Mouse (Mus musculus): Measurements from ENCODE around the gene Igf2. TPM values are rescaled to one million over a fixed set of nuclear protein-coding genes. Genes with fewer than 3 reads are reported as not detected.

Gene Igf2
- polyA plus RNA-seq, 1 experiment from 2014 or later = 536 TPM

GRCm38 (mm10) chr7:142658681-142659180 lies 7.9 kb downstream of the Igf2 start:
- WGBS = 0% methylated on average over 40 of the region's 40 CpGs
- H3K9ac ChIP-seq = peak overlapping the region; percentile 51
- ATAC-seq (ENCODE audit: borderline replicate concordance, extremely low read depth, low FRiP score, low TSS enrichment) = peak; percentile 19; the same call in 1 of the 2 replicates
- peaks cover 8% of the 10 kb centered on the region for H3K36me3 ChIP-seq
- H3K4me3 ChIP-seq = peak overlapping the region; percentile 46
- peaks cover 41% of the 10 kb centered on the region for H3K4me1 ChIP-seq
- no peaks in the 10 kb centered on the region for H3K9me3 ChIP-seq
- peaks cover 99% of the 10 kb centered on the region for H3K27me3 ChIP-seq
- peak overlapping the region; percentile 76 for H3K4me2 ChIP-seq
- H3K27ac ChIP-seq = peak overlapping the region; percentile 90

- Histone ChIP-seq H3K4me3 (peak overlapping the region; percentile 46), H3K9ac (peak overlapping the region; percentile 51), H3K27me3 (peaks cover 97% of the 10 kb centered on the region), H3K27ac (peak overlapping the region; percentile 90), H3K36me3 (peaks cover 9% of the 10 kb centered on the region), H3K4me2 (peak overlapping the region; percentile 76), H3K9me3 (no peaks in the 10 kb centered on the region), H3K4me1 (peaks cover 37% of the 10 kb centered on the region)
- ATAC-seq (ENCODE audit: borderline replicate concordance, extremely low read depth, low FRiP score, low TSS enrichment) = no peak; the same call in 1 of the 2 replicates
- 1% methylated on average over 34 of the region's 34 CpGs for WGBS
These were observed 8.6 kb downstream of the Igf2 start for GRCm38 (mm10) chr7:142657821-142658614.

- 10% methylated on average over 9 of the region's 9 CpGs for WGBS
- peaks cover 93% of the 10 kb centered on the region for H3K27me3 ChIP-seq
- H3K36me3 ChIP-seq = peaks cover 11% of the 10 kb centered on the region
- ATAC-seq (ENCODE audit: borderline replicate concordance, extremely low read depth, low FRiP score, low TSS enrichment) = peak; percentile 55
- H3K9ac ChIP-seq = peak overlapping the region; percentile 51
- peak overlapping the region; percentile 76 for H3K4me2 ChIP-seq
- peaks cover 37% of the 10 kb centered on the region for H3K4me1 ChIP-seq
- H3K9me3 ChIP-seq = no peaks in the 10 kb centered on the region
- peak overlapping the region; percentile 90 for H3K27ac ChIP-seq
- peak overlapping the region; percentile 46 for H3K4me3 ChIP-seq
These were observed 9.2 kb downstream of the Igf2 start for GRCm38 (mm10) chr7:142657341-142657791.

GRCm38 (mm10) chr7:142656055-142656454 lies 10.6 kb downstream of the Igf2 start:
- H3K4me3 ChIP-seq = peak overlapping the region; percentile 46
- peaks cover 37% of the 10 kb centered on the region for H3K4me1 ChIP-seq
- H3K4me2 ChIP-seq = peak overlapping the region; percentile 76
- H3K9ac ChIP-seq = peak overlapping the region; percentile 49; the same call in 1 of the 2 replicates
- 51% methylated on average over 4 of the region's 4 CpGs for WGBS
- ATAC-seq (ENCODE audit: borderline replicate concordance, extremely low read depth, low FRiP score, low TSS enrichment) = no peak
- H3K9me3 ChIP-seq = no peaks in the 10 kb centered on the region
- peaks cover 11% of the 10 kb centered on the region for H3K36me3 ChIP-seq
- no peak overlapping the region for H3K27ac ChIP-seq
- H3K27me3 ChIP-seq = peaks cover 80% of the 10 kb centered on the region

GRCm38 (mm10) chr7:142655633-142656032 lies 11.0 kb downstream of the Igf2 start:
- peak overlapping the region; percentile 46 for H3K4me3 ChIP-seq
- peaks cover 33% of the 10 kb centered on the region for H3K4me1 ChIP-seq
- H3K9me3 ChIP-seq = no peaks in the 10 kb centered on the region
- H3K36me3 ChIP-seq = peaks cover 11% of the 10 kb centered on the region
- H3K9ac ChIP-seq = peak overlapping the region; percentile 4; the same call in 1 of the 2 replicates
- no peak overlapping the region for H3K27ac ChIP-seq
- no peak for ATAC-seq (ENCODE audit: borderline replicate concordance, extremely low read depth, low FRiP score, low TSS enrichment)
- WGBS = 21% methylated on average over 11 of the region's 11 CpGs
- peaks cover 76% of the 10 kb centered on the region for H3K27me3 ChIP-seq
- peak overlapping the region; percentile 76 for H3K4me2 ChIP-seq

GRCm38 (mm10) chr7:142653726-142654125 lies 12.9 kb downstream of the Igf2 start:
- Histone ChIP-seq H3K27me3 (peaks cover 56% of the 10 kb centered on the region), H3K36me3 (peaks cover 11% of the 10 kb centered on the region), H3K9me3 (no peaks in the 10 kb centered on the region), H3K4me3 (no peak overlapping the region), H3K4me1 (peaks cover 14% of the 10 kb centered on the region; the same call in 1 of the 2 replicates), H3K27ac (no peak overlapping the region), H3K4me2 (no peak overlapping the region), H3K9ac (no peak overlapping the region)
- no peak for ATAC-seq (ENCODE audit: borderline replicate concordance, extremely low read depth, low FRiP score, low TSS enrichment)
- 24% methylated on average over 18 of the region's 18 CpGs for WGBS

GRCm38 (mm10) chr7:142646676-142647075 lies 19.9 kb downstream of the Igf2 start:
- no peak overlapping the region for H3K9ac ChIP-seq
- 27% methylated on average over 6 of the region's 6 CpGs for WGBS

GRCm38 (mm10) chr7:142645045-142645444 lies 21.6 kb downstream of the Igf2 start:
- H3K27me3 ChIP-seq = no peaks in the 10 kb centered on the region
- H3K36me3 ChIP-seq = no peaks in the 10 kb centered on the region
- 7% methylated on average over 5 of the region's 5 CpGs for WGBS
- H3K4me1 ChIP-seq = peaks cover 2% of the 10 kb centered on the region; the same call in 1 of the 2 replicates
- ATAC-seq (ENCODE audit: borderline replicate concordance, extremely low read depth, low FRiP score, low TSS enrichment) = no peak
- no peak overlapping the region for H3K9ac ChIP-seq
- no peak overlapping the region for H3K4me2 ChIP-seq
- no peak overlapping the region for H3K4me3 ChIP-seq
- H3K9me3 ChIP-seq = no peaks in the 10 kb centered on the region
- no peak overlapping the region for H3K27ac ChIP-seq

More at GRCm38 (mm10) chr7:142646676-142647075, 19.9 kb downstream of the Igf2 start:
- Histone ChIP-seq H3K4me3 (no peak overlapping the region), H3K27ac (no peak overlapping the region), H3K27me3 (no peaks in the 10 kb centered on the region), H3K9me3 (no peaks in the 10 kb centered on the region), H3K4me1 (peaks cover 2% of the 10 kb centered on the region; the same call in 1 of the 2 replicates), H3K4me2 (no peak overlapping the region), H3K36me3 (no peaks in the 10 kb centered on the region)
- no peak for ATAC-seq (ENCODE audit: borderline replicate concordance, extremely low read depth, low FRiP score, low TSS enrichment)

GRCm38 (mm10) chr7:142636178-142636577 lies 30.4 kb downstream of the Igf2 start:
- H3K9me3 ChIP-seq = no peaks in the 10 kb centered on the region
- no peak for ATAC-seq (ENCODE audit: borderline replicate concordance, extremely low read depth, low FRiP score, low TSS enrichment)
- no peak overlapping the region for H3K9ac ChIP-seq
- H3K4me3 ChIP-seq = no peak overlapping the region
- H3K4me2 ChIP-seq = no peak overlapping the region
- no peaks in the 10 kb centered on the region for H3K36me3 ChIP-seq
- 0 out of 2 replicates have a peak, but pooled peaks cover 4% of the 10 kb centered on the region for H3K4me1 ChIP-seq
- H3K27ac ChIP-seq = no peak overlapping the region
- no peaks in the 10 kb centered on the region for H3K27me3 ChIP-seq

GRCm38 (mm10) chr7:142630691-142631090 lies 35.9 kb downstream of the Igf2 start:
- H3K27ac ChIP-seq = no peak overlapping the region
- no peaks in the 10 kb centered on the region for H3K9me3 ChIP-seq
- no peaks in the 10 kb centered on the region for H3K4me1 ChIP-seq
- 71% methylated on average over 10 of the region's 10 CpGs for WGBS
- no peaks in the 10 kb centered on the region for H3K27me3 ChIP-seq
- H3K4me2 ChIP-seq = no peak overlapping the region
- no peak overlapping the region for H3K9ac ChIP-seq
- no peak for ATAC-seq (ENCODE audit: borderline replicate concordance, extremely low read depth, low FRiP score, low TSS enrichment)
- no peaks in the 10 kb centered on the region for H3K36me3 ChIP-seq
- H3K4me3 ChIP-seq = no peak overlapping the region

GRCm38 (mm10) chr7:142629806-142630205 lies 36.8 kb downstream of the Igf2 start:
- no peak for ATAC-seq (ENCODE audit: borderline replicate concordance, extremely low read depth, low FRiP score, low TSS enrichment)
- no peak overlapping the region for H3K4me2 ChIP-seq
- no peaks in the 10 kb centered on the region for H3K27me3 ChIP-seq
- no peaks in the 10 kb centered on the region for H3K9me3 ChIP-seq
- no peak overlapping the region for H3K9ac ChIP-seq
- WGBS = 71% methylated on average over 6 of the region's 6 CpGs
- H3K27ac ChIP-seq = no peak overlapping the region
- no peak overlapping the region for H3K4me3 ChIP-seq
- no peaks in the 10 kb centered on the region for H3K36me3 ChIP-seq
- H3K4me1 ChIP-seq = no peaks in the 10 kb centered on the region

- Histone ChIP-seq H3K9me3 (no peaks in the 10 kb centered on the region), H3K4me1 (no peaks in the 10 kb centered on the region), H3K27me3 (no peaks in the 10 kb centered on the region), H3K4me3 (no peak overlapping the region), H3K4me2 (no peak overlapping the region), H3K27ac (no peak overlapping the region), H3K36me3 (no peaks in the 10 kb centered on the region), H3K9ac (no peak overlapping the region)
- WGBS = 70% methylated on average over 4 of the region's 4 CpGs
- ATAC-seq (ENCODE audit: borderline replicate concordance, extremely low read depth, low FRiP score, low TSS enrichment) = no peak
These were observed 44.4 kb downstream of the Igf2 start for GRCm38 (mm10) chr7:142622180-142622579.
